Mouse (Mus musculus) activated CD4-positive, CD25-positive, alpha-beta regulatory T cell (primary cell): ENCODE measurements around the gene Gpr87. TPM values are rescaled to one million over a fixed set of nuclear protein-coding genes. Genes with fewer than 3 reads are reported as not detected.

ENCODE experiments used
- polyA plus RNA-seq, 2 experiments: library from polyadenylated mRNA; unstranded; fragments of 100-300 nt; shearing (Covaris generic); gene quantifications; one replicate each; pipeline ENCODE4 v1.2.1; 2017

Gene Gpr87
- not detected for polyA plus RNA-seq

DNA sequence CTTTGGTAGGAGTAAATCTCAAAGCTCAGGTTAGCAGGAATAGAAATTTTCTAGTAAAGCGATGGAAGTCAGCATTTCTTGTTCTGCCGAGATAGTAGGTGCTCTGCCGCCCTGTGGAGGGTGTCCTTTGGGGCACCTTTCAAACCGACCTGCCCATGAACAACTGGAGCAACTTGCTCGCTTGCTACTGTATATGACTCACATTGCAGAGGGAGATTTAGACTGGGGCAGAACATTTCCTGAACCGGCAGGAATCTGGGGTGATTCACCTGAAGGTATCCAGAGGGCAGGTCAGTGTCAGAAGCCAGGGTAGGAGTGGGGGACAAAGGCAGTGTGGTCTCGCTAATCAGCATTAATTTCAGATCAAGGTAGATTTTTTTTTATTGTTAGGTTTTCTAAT is at the start of gene Gpr87:
Gene Gpr87, minus strand, starts transcription at position 167 of the 400 bp plus-strand sequence.

GRCm38 (mm10) chr3:59210727-59211126 is 15.8 kb upstream of the Gpr87 start, which contains the start of gene P2ry13:
Gene P2ry13, minus strand, starts transcription at chr3:59210882.

GRCm38 (mm10) chr3:59153424-59153823 is 41.5 kb downstream of the Gpr87 start, which contains the start of gene P2ry14:
Gene P2ry14, minus strand, starts transcription at chr3:59153618.

Other genes with a start within 250 kb of the Gpr87 start
- under 1 TPM; 0.45 to 0.54 TPM for gene Med12l, start 189.3 kb downstream of the Gpr87 start, polyA plus RNA-seq
- 10 to 100 TPM; 49.1 to 52.8 TPM for gene Gpr171, start 93.3 kb downstream of the Gpr87 start, polyA plus RNA-seq
- 1 to 10 TPM; 5.0 to 5.3 TPM for gene P2ry14, start 41.5 kb downstream of the Gpr87 start, polyA plus RNA-seq
- gene P2ry13, start 15.8 kb upstream of the Gpr87 start, polyA plus RNA-seq = 1 to 10 TPM in 1 of 2 experiments, under 1 TPM in 1; 0.64 to 1.9 TPM
- gene P2ry12, start 67.8 kb upstream of the Gpr87 start, polyA plus RNA-seq = under 1 TPM in 1 of 2 experiments, not detected in 1; 0.18 TPM
- gene Igsf10, start 149.3 kb upstream of the Gpr87 start, polyA plus RNA-seq = under 1 TPM in 1 of 2 experiments, not detected in 1; 0.04 TPM